Mouse (Mus musculus): ENCODE data around the gene Hoxd11. TPM values are rescaled to one million over a fixed set of nuclear protein-coding genes. Genes with fewer than 3 reads are reported as not detected.

The Hoxd11 gene
- total RNA-seq, 4 experiments from 2014 or later: not detected

- no peak for DNase-seq
Observed at GRCm38 (mm10) chr2:74695813-74696430, 16.6 kb downstream of the Hoxd11 start.

GRCm38 (mm10) chr2:74696442-74697335, 17.3 kb downstream of the Hoxd11 start:
- no peak for DNase-seq

- peak; percentile 60 for DNase-seq
Observed at GRCm38 (mm10) chr2:74697567-74698121, 18.3 kb downstream of the Hoxd11 start, which contains the start of gene Hoxd9. Hoxd9 (plus strand) TSS chr2:74697727.

GRCm38 (mm10) chr2:74698201-74699052, 19.1 kb downstream of the Hoxd11 start:
- DNase-seq: no peak

- no peak for DNase-seq
Observed at GRCm38 (mm10) chr2:74699053-74699430, 19.7 kb downstream of the Hoxd11 start.

GRCm38 (mm10) chr2:74699664-74700545, 20.5 kb downstream of the Hoxd11 start:
- no peak for DNase-seq

GRCm38 (mm10) chr2:74700546-74701112, 21.3 kb downstream of the Hoxd11 start:
- no peak for DNase-seq

GRCm38 (mm10) chr2:74701949-74702819, 22.8 kb downstream of the Hoxd11 start:
- peak; percentile 44 for DNase-seq

GRCm38 (mm10) chr2:74702820-74703219, 23.5 kb downstream of the Hoxd11 start:
- no peak for DNase-seq

- DNase-seq: no peak
Observed at GRCm38 (mm10) chr2:74703317-74703716, 24.0 kb downstream of the Hoxd11 start.

GRCm38 (mm10) chr2:74703720-74704392, 24.5 kb downstream of the Hoxd11 start:
- no peak for DNase-seq

GRCm38 (mm10) chr2:74704393-74704998, 25.1 kb downstream of the Hoxd11 start, which contains the start of gene Hoxd8:
Hoxd8 (plus strand) TSS chr2:74704615.
- DNase-seq: peak; percentile 68

- DNase-seq: no peak
Observed at GRCm38 (mm10) chr2:74704999-74705466, 25.7 kb downstream of the Hoxd11 start.

- DNase-seq: peak; percentile 63
Observed at GRCm38 (mm10) chr2:74705467-74706089, 26.2 kb downstream of the Hoxd11 start.

GRCm38 (mm10) chr2:74706393-74706960, 27.1 kb downstream of the Hoxd11 start:
- no peak for DNase-seq

- DNase-seq: no peak
Observed at GRCm38 (mm10) chr2:74707599-74707998, 28.2 kb downstream of the Hoxd11 start.

GRCm38 (mm10) chr2:74708676-74709075, 29.3 kb downstream of the Hoxd11 start:
- peak; percentile 70 for DNase-seq
